Mouse (Mus musculus): ENCODE results near the gene Jmjd8. TPM values are rescaled to one million over a fixed set of nuclear protein-coding genes. Genes with fewer than 3 reads are reported as not detected.

Jmjd8 gene
- polyA plus RNA-seq, 1 experiment from 2014 or later, result 62.1 TPM

Other genes with a start within 250 kb of the Jmjd8 start
- gene Lmf1, start 249.8 kb upstream of the Jmjd8 start, polyA plus RNA-seq (2014; fragmentation: Illumina TruSeq; extraction: RNeasy Lipid Tissue Mini Kit (QIAGEN cat#74804); ENCODE audit: low read depth, low replicate concordance), result 20.8 TPM
- gene Gng13, start 111.7 kb upstream of the Jmjd8 start, polyA plus RNA-seq (2014; fragmentation: Illumina TruSeq; extraction: RNeasy Lipid Tissue Mini Kit (QIAGEN cat#74804); ENCODE audit: low read depth, low replicate concordance), result not detected
- gene Chtf18, start 101.4 kb upstream of the Jmjd8 start, polyA plus RNA-seq (2014; fragmentation: Illumina TruSeq; extraction: RNeasy Lipid Tissue Mini Kit (QIAGEN cat#74804); ENCODE audit: low read depth, low replicate concordance), result 1.7 TPM
- 10.7 TPM for gene Rpusd1, start 101.2 kb upstream of the Jmjd8 start, polyA plus RNA-seq (2014; fragmentation: Illumina TruSeq; extraction: RNeasy Lipid Tissue Mini Kit (QIAGEN cat#74804); ENCODE audit: low read depth, low replicate concordance)
- 0.11 TPM for gene Mslnl, start 92.8 kb upstream of the Jmjd8 start, polyA plus RNA-seq (2014; fragmentation: Illumina TruSeq; extraction: RNeasy Lipid Tissue Mini Kit (QIAGEN cat#74804); ENCODE audit: low read depth, low replicate concordance)
- 26.3 TPM for gene Msln, start 74.5 kb upstream of the Jmjd8 start, polyA plus RNA-seq (2014; fragmentation: Illumina TruSeq; extraction: RNeasy Lipid Tissue Mini Kit (QIAGEN cat#74804); ENCODE audit: low read depth, low replicate concordance)
- 17.1 TPM for gene Narfl, start 55.1 kb upstream of the Jmjd8 start, polyA plus RNA-seq (2014; fragmentation: Illumina TruSeq; extraction: RNeasy Lipid Tissue Mini Kit (QIAGEN cat#74804); ENCODE audit: low read depth, low replicate concordance)
- gene Haghl, start 43.2 kb upstream of the Jmjd8 start, polyA plus RNA-seq (2014; fragmentation: Illumina TruSeq; extraction: RNeasy Lipid Tissue Mini Kit (QIAGEN cat#74804); ENCODE audit: low read depth, low replicate concordance), result 27.9 TPM
- 0.32 TPM for gene Ccdc78, start 42.3 kb upstream of the Jmjd8 start, polyA plus RNA-seq (2014; fragmentation: Illumina TruSeq; extraction: RNeasy Lipid Tissue Mini Kit (QIAGEN cat#74804); ENCODE audit: low read depth, low replicate concordance)
- gene Fam173a, start 36.0 kb upstream of the Jmjd8 start, polyA plus RNA-seq (2014; fragmentation: Illumina TruSeq; extraction: RNeasy Lipid Tissue Mini Kit (QIAGEN cat#74804); ENCODE audit: low read depth, low replicate concordance), result 85.6 TPM
- gene AC134908.4, start 33.2 kb upstream of the Jmjd8 start, polyA plus RNA-seq (2014; fragmentation: Illumina TruSeq; extraction: RNeasy Lipid Tissue Mini Kit (QIAGEN cat#74804); ENCODE audit: low read depth, low replicate concordance), result not detected
- 10.5 TPM for gene Metrn, start 31.7 kb upstream of the Jmjd8 start, polyA plus RNA-seq (2014; fragmentation: Illumina TruSeq; extraction: RNeasy Lipid Tissue Mini Kit (QIAGEN cat#74804); ENCODE audit: low read depth, low replicate concordance)
- 0.35 TPM for gene Fbxl16, start 19.8 kb upstream of the Jmjd8 start, polyA plus RNA-seq (2014; fragmentation: Illumina TruSeq; extraction: RNeasy Lipid Tissue Mini Kit (QIAGEN cat#74804); ENCODE audit: low read depth, low replicate concordance)
- gene Wdr24, start 5.2 kb upstream of the Jmjd8 start, polyA plus RNA-seq (2014; fragmentation: Illumina TruSeq; extraction: RNeasy Lipid Tissue Mini Kit (QIAGEN cat#74804); ENCODE audit: low read depth, low replicate concordance), result 14.1 TPM
- 137 TPM for gene Stub1, start 4.5 kb downstream of the Jmjd8 start, polyA plus RNA-seq (2014; fragmentation: Illumina TruSeq; extraction: RNeasy Lipid Tissue Mini Kit (QIAGEN cat#74804); ENCODE audit: low read depth, low replicate concordance)
- 43.9 TPM for gene Rhbdl1, start 8.4 kb downstream of the Jmjd8 start, polyA plus RNA-seq (2014; fragmentation: Illumina TruSeq; extraction: RNeasy Lipid Tissue Mini Kit (QIAGEN cat#74804); ENCODE audit: low read depth, low replicate concordance)
- gene Gm20683, start 12.9 kb downstream of the Jmjd8 start, polyA plus RNA-seq (2014; fragmentation: Illumina TruSeq; extraction: RNeasy Lipid Tissue Mini Kit (QIAGEN cat#74804); ENCODE audit: low read depth, low replicate concordance), result 17.7 TPM
- gene Rhot2, start 16.0 kb downstream of the Jmjd8 start, polyA plus RNA-seq (2014; fragmentation: Illumina TruSeq; extraction: RNeasy Lipid Tissue Mini Kit (QIAGEN cat#74804); ENCODE audit: low read depth, low replicate concordance), result 37.8 TPM
- 12.3 TPM for gene Wdr90, start 32.6 kb downstream of the Jmjd8 start, polyA plus RNA-seq (2014; fragmentation: Illumina TruSeq; extraction: RNeasy Lipid Tissue Mini Kit (QIAGEN cat#74804); ENCODE audit: low read depth, low replicate concordance)
- 30.4 TPM for gene Mcrip2, start 39.9 kb downstream of the Jmjd8 start, polyA plus RNA-seq (2014; fragmentation: Illumina TruSeq; extraction: RNeasy Lipid Tissue Mini Kit (QIAGEN cat#74804); ENCODE audit: low read depth, low replicate concordance)
- gene Mettl26, start 46.2 kb downstream of the Jmjd8 start, polyA plus RNA-seq (2014; fragmentation: Illumina TruSeq; extraction: RNeasy Lipid Tissue Mini Kit (QIAGEN cat#74804); ENCODE audit: low read depth, low replicate concordance), result 50.1 TPM
- gene Wfikkn1, start 52.0 kb downstream of the Jmjd8 start, polyA plus RNA-seq (2014; fragmentation: Illumina TruSeq; extraction: RNeasy Lipid Tissue Mini Kit (QIAGEN cat#74804); ENCODE audit: low read depth, low replicate concordance), result 1.1 TPM
- 22.5 TPM for gene Rab40c, start 90.9 kb downstream of the Jmjd8 start, polyA plus RNA-seq (2014; fragmentation: Illumina TruSeq; extraction: RNeasy Lipid Tissue Mini Kit (QIAGEN cat#74804); ENCODE audit: low read depth, low replicate concordance)
- 65.9 TPM for gene Pigq, start 116.1 kb downstream of the Jmjd8 start, polyA plus RNA-seq (2014; fragmentation: Illumina TruSeq; extraction: RNeasy Lipid Tissue Mini Kit (QIAGEN cat#74804); ENCODE audit: low read depth, low replicate concordance)
- gene Nhlrc4, start 116.1 kb downstream of the Jmjd8 start, polyA plus RNA-seq (2014; fragmentation: Illumina TruSeq; extraction: RNeasy Lipid Tissue Mini Kit (QIAGEN cat#74804); ENCODE audit: low read depth, low replicate concordance), result 2.3 TPM
- 1.3 TPM for gene A930017K11Rik, start 123.7 kb downstream of the Jmjd8 start, polyA plus RNA-seq (2014; fragmentation: Illumina TruSeq; extraction: RNeasy Lipid Tissue Mini Kit (QIAGEN cat#74804); ENCODE audit: low read depth, low replicate concordance)
- gene Capn15, start 156.9 kb downstream of the Jmjd8 start, polyA plus RNA-seq (2014; fragmentation: Illumina TruSeq; extraction: RNeasy Lipid Tissue Mini Kit (QIAGEN cat#74804); ENCODE audit: low read depth, low replicate concordance), result 18.4 TPM
- gene Rab11fip3, start 240.7 kb downstream of the Jmjd8 start, polyA plus RNA-seq (2014; fragmentation: Illumina TruSeq; extraction: RNeasy Lipid Tissue Mini Kit (QIAGEN cat#74804); ENCODE audit: low read depth, low replicate concordance), result 27.8 TPM